Mouse (Mus musculus) MEL (cell line): ENCODE results near the gene Ddx28. TPM values are rescaled to one million over a fixed set of nuclear protein-coding genes. Genes with fewer than 3 reads are reported as not detected.

Experiments used
- DNase-seq: peaks from one replicate; pipeline ENCODE4 v3.0.0; 2011; ENCODE audit warnings: low read depth, low spot score
- H3K27ac ChIP-seq: 2 replicates; pipeline ENCODE4 v1.5.1; 2012; ENCODE audit warnings: low read depth, mild to moderate bottlenecking, control low read depth, low read length, moderate library complexity; ENCODE audit not compliant: control insufficient read depth
- H3K27me3 ChIP-seq, 2 experiments: fragments of 150-350 bp in 1 of 2; sonication (generic) in 1 of 2; 2 replicates each; pipeline ENCODE4 v1.6.1; 2012; ENCODE audit warnings: low read length in 2 of 2, mild to moderate bottlenecking in 2 of 2, improper control_type of control experiment in 1 of 2, moderate library complexity in 1 of 2; ENCODE audit not compliant: insufficient read depth in 2 of 2, control insufficient read depth in 1 of 2
- H3K36me3 ChIP-seq, 2 experiments: 2 replicates each; pipeline ENCODE4 v1.6.1; 2012 to 2014; ENCODE audit warnings: low read length in 2 of 2, improper control_type of control experiment in 1 of 2, inconsistent platforms in 1 of 2, mild to moderate bottlenecking in 1 of 2; ENCODE audit not compliant: insufficient read depth in 2 of 2, control insufficient read depth in 1 of 2
- H3K4me1 ChIP-seq, 2 experiments: fragments of 150-350 bp in 1 of 2; sonication (generic) in 1 of 2; 2 replicates each; pipeline ENCODE4 v1.6.1; 2012; ENCODE audit warnings: low read length in 2 of 2, improper control_type of control experiment in 1 of 2, mild to moderate bottlenecking in 1 of 2; ENCODE audit not compliant: insufficient read depth in 2 of 2, control insufficient read depth in 1 of 2
- H3K4me3 ChIP-seq, 2 experiments: fragments of 150-350 bp in 1 of 2; sonication (generic) in 1 of 2; 2 replicates each; pipeline ENCODE4 v1.5.1; 2012; ENCODE audit warnings: low read depth in 2 of 2, low read length in 2 of 2, mild to moderate bottlenecking in 2 of 2, moderate library complexity in 2 of 2, control low read depth in 1 of 2, improper control_type of control experiment in 1 of 2; ENCODE audit not compliant: control insufficient read depth in 1 of 2, insufficient read depth in 1 of 2
- H3K79me2 ChIP-seq: 2 replicates; pipeline ENCODE4 v1.6.1; 2012; ENCODE audit warnings: mild to moderate bottlenecking, low read length, moderate library complexity; ENCODE audit not compliant: control insufficient read depth, poor library complexity, insufficient read depth
- H3K9ac ChIP-seq: 2 replicates; pipeline ENCODE4 v1.6.1; 2012; ENCODE audit warnings: low read depth, mild to moderate bottlenecking, control low read depth, low read length, moderate library complexity; ENCODE audit not compliant: control insufficient read depth, poor library complexity, severe bottlenecking
- H3K9me3 ChIP-seq: fragments of 150-350 bp; sonication (generic); replicated peaks from 2 replicates; pipeline ENCODE4 v1.6.1; 2012; ENCODE audit warnings: mild to moderate bottlenecking, low read length, improper control_type of control experiment, moderate library complexity; ENCODE audit not compliant: insufficient read depth
- E2F4 ChIP-seq: IDR thresholded peaks from 2 replicates; pipeline ENCODE4 v1.6.1; 2011; ENCODE audit warnings: low read depth, low read length, improper control_type of control experiment, borderline replicate concordance
- ELF1 ChIP-seq: IDR thresholded peaks from 2 replicates; pipeline ENCODE4 v1.6.1; 2014; ENCODE audit warnings: low read depth, mild to moderate bottlenecking, inconsistent platforms, low read length, improper control_type of control experiment, moderate library complexity
- ETS1 ChIP-seq: IDR thresholded peaks from 2 replicates; pipeline ENCODE4 v1.6.1; 2012; ENCODE audit warnings: low read depth, mild to moderate bottlenecking, inconsistent platforms, low read length, improper control_type of control experiment, moderate library complexity
- GABPA ChIP-seq: IDR thresholded peaks from 2 replicates; pipeline ENCODE4 v1.6.1; 2012; ENCODE audit warnings: low read depth, mild to moderate bottlenecking, inconsistent platforms, low read length, improper control_type of control experiment, moderate library complexity
- GATA1 ChIP-seq: IDR thresholded peaks from 2 replicates; pipeline ENCODE4 v1.6.1; 2011; ENCODE audit warnings: low read depth, low read length, improper control_type of control experiment
- HCFC1 ChIP-seq: IDR thresholded peaks from 2 replicates; pipeline ENCODE4 v1.6.1; 2012; ENCODE audit warnings: low read depth, mild to moderate bottlenecking, inconsistent platforms, low read length, improper control_type of control experiment, moderate library complexity
- JUND ChIP-seq: IDR thresholded peaks from 2 replicates; pipeline ENCODE4 v1.6.1; 2011; ENCODE audit warnings: low read depth, mild to moderate bottlenecking, improper control_type of control experiment, low read length
- MAFK ChIP-seq: IDR thresholded peaks from 2 replicates; pipeline ENCODE4 v1.6.1; 2011; ENCODE audit warnings: low read depth, mild to moderate bottlenecking, low read length, improper control_type of control experiment, borderline replicate concordance
- MAX ChIP-seq: IDR thresholded peaks from 2 replicates; pipeline ENCODE4 v1.6.1; 2011; ENCODE audit warnings: low read length, improper control_type of control experiment
- MAZ ChIP-seq: IDR thresholded peaks from 2 replicates; pipeline ENCODE4 v1.6.1; 2012; ENCODE audit warnings: low read depth, mild to moderate bottlenecking, inconsistent platforms, low read length, improper control_type of control experiment
- MEF2A ChIP-seq: IDR thresholded peaks from 2 replicates; pipeline ENCODE4 v1.6.1; 2014; ENCODE audit warnings: low read depth, mild to moderate bottlenecking, inconsistent platforms, low read length, improper control_type of control experiment; ENCODE audit not compliant: poor library complexity, insufficient replicate concordance, severe bottlenecking; ENCODE audit errors: extremely low read depth
- MXI1 ChIP-seq: IDR thresholded peaks from 2 replicates; pipeline ENCODE4 v1.6.1; 2011; ENCODE audit warnings: mild to moderate bottlenecking, low read depth, low read length, improper control_type of control experiment
- NELFE ChIP-seq: IDR thresholded peaks from 2 replicates; pipeline ENCODE4 v1.6.1; 2011; ENCODE audit warnings: low read depth, low read length, improper control_type of control experiment
- POLR2A ChIP-seq, 2 experiments: IDR thresholded peaks; 2 replicates each; pipeline ENCODE4 v1.6.1; 2011 to 2012; ENCODE audit warnings: low read length in 2 of 2, mild to moderate bottlenecking in 2 of 2, control low read depth in 1 of 2, improper control_type of control experiment in 1 of 2, low read depth in 1 of 2, moderate library complexity in 1 of 2; ENCODE audit not compliant: control insufficient read depth in 1 of 2, insufficient read depth in 1 of 2, poor library complexity in 1 of 2
- POLR2AphosphoS5 ChIP-seq: IDR thresholded peaks from 2 replicates; pipeline ENCODE4 v1.6.1; 2012; ENCODE audit warnings: low read depth, borderline replicate concordance, mild to moderate bottlenecking, inconsistent platforms, low read length, moderate library complexity, mixed read lengths
- RAD21 ChIP-seq: IDR thresholded peaks from 2 replicates; pipeline ENCODE4 v1.6.1; 2011; ENCODE audit warnings: mild to moderate bottlenecking, low read depth, low read length, improper control_type of control experiment
- RCOR1 ChIP-seq: IDR thresholded peaks from 2 replicates; pipeline ENCODE4 v1.6.1; 2012; ENCODE audit warnings: low read depth, mild to moderate bottlenecking, inconsistent platforms, low read length, improper control_type of control experiment
- SIN3A ChIP-seq: IDR thresholded peaks from 2 replicates; pipeline ENCODE4 v1.6.1; 2012; ENCODE audit warnings: low read length, improper control_type of control experiment, inconsistent platforms
- SMC3 ChIP-seq: IDR thresholded peaks from 2 replicates; pipeline ENCODE4 v1.6.1; 2011; ENCODE audit warnings: low read depth, low read length, improper control_type of control experiment
- TAL1 ChIP-seq: IDR thresholded peaks from 2 replicates; pipeline ENCODE4 v1.6.1; 2012; ENCODE audit warnings: mild to moderate bottlenecking, inconsistent platforms, low read length, moderate library complexity, mixed read lengths
- TBP ChIP-seq: IDR thresholded peaks from 2 replicates; pipeline ENCODE4 v1.8.0; 2011; ENCODE audit warnings: low read depth, low read length, improper control_type of control experiment
- ZC3H11A ChIP-seq: IDR thresholded peaks from 2 replicates; pipeline ENCODE4 v1.6.1; 2012; ENCODE audit warnings: low read depth, mild to moderate bottlenecking, inconsistent platforms, low read length, improper control_type of control experiment
- ZKSCAN1 ChIP-seq: IDR thresholded peaks from 2 replicates; pipeline ENCODE4 v1.6.1; 2012; ENCODE audit warnings: low read depth, mild to moderate bottlenecking, inconsistent platforms, low read length, improper control_type of control experiment, moderate library complexity
- polyA plus RNA-seq, 2 experiments: library from polyadenylated mRNA; stranded (reverse) in 1 of 2; unstranded in 1 of 2; fragments of >175 nt in 1 of 2; fragments of >200 nt in 1 of 2; gene quantifications; 2 replicates each; pipeline versions ENCODE4 v1.2.1 to v1.2.4; 2012; ENCODE audit warnings: low replicate concordance in 2 of 2, low read depth in 1 of 2; ENCODE audit not compliant: insufficient read length in 2 of 2, insufficient read depth in 1 of 2, missing spikeins in 1 of 2
- total RNA-seq: library from RNA; depleted of rRNA; stranded (reverse); fragments of 300-350 nt; gene quantifications from 2 replicates; pipeline ENCODE4 v1.2.3, GENCODE M21; 2012

Ddx28 gene
- total and polyA plus RNA-seq, 3 experiments: 21.8 to 29.9 TPM; not detected in 1

- TF ChIP-seq TAL1 (no peak), POLR2A (IDR thresholded peaks at IDR 0.05; ENCODE audit: control insufficient read depth in 1 of 2, insufficient read depth in 1 of 2, low read depth in 1 of 2, low read length in 2 of 2, poor library complexity in 1 of 2) (no peak), MXI1 (no peak), MAZ (no peak), NELFE (no peak), ETS1 (no peak), RAD21 (no peak), RCOR1 (no peak), HCFC1 (no peak), JUND (no peak), ELF1 (no peak), TBP (no peak), E2F4 (no peak), POLR2AphosphoS5 (no peak), ZKSCAN1 (no peak)
- Histone ChIP-seq H3K36me3 (peaks cover 2 to 7% of the 10 kb centered on the region in 2 experiments; a peak in 3 of 4 replicates), H3K9ac (no peak overlapping the region), H3K4me3 (no peak overlapping the region), H3K79me2 (peaks cover 6% of the 10 kb centered on the region), H3K27me3 (no peaks in the 10 kb centered on the region), H3K9me3 (no peaks in the 10 kb centered on the region), H3K27ac (no peak overlapping the region), H3K4me1 (peaks cover 0 to 5% of the 10 kb centered on the region in 2 experiments; a peak in 3 of 4 replicates)
- DNase-seq: no peak
These were observed 43.4 kb upstream of the Ddx28 start for GRCm38 (mm10) chr8:106055038-106055437.

- no peaks in the 10 kb centered on the region for H3K9me3 ChIP-seq
- H3K27me3 ChIP-seq: no peaks in the 10 kb centered on the region
- peaks cover 0 to 5% of the 10 kb centered on the region in 2 experiments; a peak in 2 of 4 replicates for H3K4me1 ChIP-seq
- H3K27ac ChIP-seq: no peak overlapping the region
- DNase-seq: no peak
- H3K9ac ChIP-seq: no peak overlapping the region
- H3K79me2 ChIP-seq: no peaks in the 10 kb centered on the region; the same call in 1 of the 2 replicates
- TF ChIP-seq POLR2A (IDR thresholded peaks at IDR 0.05; ENCODE audit: control insufficient read depth in 1 of 2, insufficient read depth in 1 of 2, low read depth in 1 of 2, low read length in 2 of 2, poor library complexity in 1 of 2): no peak
- no peak for TF ChIP-seq GABPA
- no peak for TF ChIP-seq E2F4
- no peak for TF ChIP-seq MAFK
- no peak for TF ChIP-seq POLR2AphosphoS5
- no peak for TF ChIP-seq SMC3
- TF ChIP-seq MAX: no peak
- TF ChIP-seq SIN3A: no peak
- TF ChIP-seq GATA1: no peak
- no peak for TF ChIP-seq ELF1
- TF ChIP-seq ZC3H11A: no peak
- TF ChIP-seq MEF2A: no peak
- TF ChIP-seq ETS1: no peak
- TF ChIP-seq ZKSCAN1: no peak
- no peak overlapping the region for H3K4me3 ChIP-seq
- peaks cover 2 to 7% of the 10 kb centered on the region in 2 experiments; a peak in 3 of 4 replicates for H3K36me3 ChIP-seq
These were observed 42.6 kb upstream of the Ddx28 start for GRCm38 (mm10) chr8:106054190-106054811.
